Mouse (Mus musculus) adrenal gland, postnatal 14 days (tissue): ENCODE data around the gene Hkdc1. TPM values are rescaled to one million over a fixed set of nuclear protein-coding genes. Genes with fewer than 3 reads are reported as not detected.
"Not testable (repeated sequence)": the region's sequence is repeated elsewhere in the genome, so short reads cannot be mapped to it uniquely, and the experiment has no call there.

Experiments
- DNase-seq: peaks from one replicate; pipeline ENCODE4 v3.0.0; 2021; ENCODE audit warnings: mixed read lengths
- long read RNA-seq, 2 experiments: library from polyadenylated mRNA; stranded (forward); transcript quantifications; one replicate each; pipeline ENCODE4 v2.0.0; 2021
- total RNA-seq: library from RNA; stranded (reverse); gene quantifications from 2 replicates; pipeline ENCODE4 v1.2.3, GENCODE M21; 2021

Gene Hkdc1
- total RNA-seq: not detected in 2 replicates
- long read RNA-seq, experiment 1: 0 reads
- long read RNA-seq, experiment 2: 0 reads

- no peak for DNase-seq
These were observed at the start of gene Hkdc1 for GRCm38 (mm10) chr10:62422255-62422654. Gene Hkdc1, minus strand, starts transcription at chr10:62422491.

GRCm38 (mm10) chr10:62471105-62471504, 48.8 kb upstream of the Hkdc1 start:
- no peak for DNase-seq

- peak; percentile 15 for DNase-seq
These were observed 47.4 kb upstream of the Hkdc1 start for GRCm38 (mm10) chr10:62469736-62470135.

GRCm38 (mm10) chr10:62461321-62461720, 39.0 kb upstream of the Hkdc1 start:
- DNase-seq: no peak

- not testable (repeated sequence) for DNase-seq
These were observed 29.7 kb upstream of the Hkdc1 start for GRCm38 (mm10) chr10:62452001-62452400.

- DNase-seq: no peak
These were observed 28.0 kb upstream of the Hkdc1 start for GRCm38 (mm10) chr10:62450280-62450640.

GRCm38 (mm10) chr10:62449364-62450279, 27.3 kb upstream of the Hkdc1 start, which contains the start of the genes 4930507D05Rik and Supv3l1:
Gene 4930507D05Rik, plus strand, starts transcription at chr10:62449489.
Gene Supv3l1, minus strand, starts transcription at chr10:62449738.
- DNase-seq: peak; percentile 94

GRCm38 (mm10) chr10:62430427-62430826, 8.1 kb upstream of the Hkdc1 start:
- no peak for DNase-seq

- no peak for DNase-seq
These were observed 3.0 kb upstream of the Hkdc1 start for GRCm38 (mm10) chr10:62425081-62425871.

GRCm38 (mm10) chr10:62421127-62421526, 1.2 kb downstream of the Hkdc1 start:
- no peak for DNase-seq

- DNase-seq: no peak
These were observed 1.9 kb downstream of the Hkdc1 start for GRCm38 (mm10) chr10:62420399-62420798.

GRCm38 (mm10) chr10:62419422-62419821, 2.9 kb downstream of the Hkdc1 start:
- no peak for DNase-seq

GRCm38 (mm10) chr10:62418831-62419356, 3.4 kb downstream of the Hkdc1 start:
- DNase-seq: no peak

- DNase-seq: no peak
These were observed 8.7 kb downstream of the Hkdc1 start for GRCm38 (mm10) chr10:62413606-62413982.

GRCm38 (mm10) chr10:62412906-62413605, 9.2 kb downstream of the Hkdc1 start:
- DNase-seq: no peak

GRCm38 (mm10) chr10:62411431-62412410, 10.6 kb downstream of the Hkdc1 start:
- DNase-seq: no peak

- DNase-seq: peak; percentile 78
These were observed 11.3 kb downstream of the Hkdc1 start for GRCm38 (mm10) chr10:62410943-62411342.

GRCm38 (mm10) chr10:62404901-62405300, 17.4 kb downstream of the Hkdc1 start:
- DNase-seq: peak; percentile 31

GRCm38 (mm10) chr10:62401641-62402111, 20.6 kb downstream of the Hkdc1 start:
- DNase-seq: no peak

- no peak for DNase-seq
These were observed 39.3 kb downstream of the Hkdc1 start for GRCm38 (mm10) chr10:62383011-62383410.

GRCm38 (mm10) chr10:62380936-62381335, 41.4 kb downstream of the Hkdc1 start:
- DNase-seq: no peak
